Mouse (Mus musculus) layer of hippocampus, adult 8-10 months (tissue): ENCODE measurements around the gene Mfsd6. TPM values are rescaled to one million over a fixed set of nuclear protein-coding genes. Genes with fewer than 3 reads are reported as not detected.

Source experiments
- DNase-seq, 2 experiments: peaks; one replicate each; pipeline ENCODE4 v3.0.0; 2022; ENCODE audit warnings: low spot score in 2 of 2
- total RNA-seq, 4 experiments: library from RNA; stranded (reverse); gene quantifications; 2 replicates each; pipeline ENCODE4 v1.2.4; 2022

The Mfsd6 gene
- total RNA-seq, 4 experiments from 2014 or later, result 78.0 to 94.4 (median 85.5) TPM

DNA sequence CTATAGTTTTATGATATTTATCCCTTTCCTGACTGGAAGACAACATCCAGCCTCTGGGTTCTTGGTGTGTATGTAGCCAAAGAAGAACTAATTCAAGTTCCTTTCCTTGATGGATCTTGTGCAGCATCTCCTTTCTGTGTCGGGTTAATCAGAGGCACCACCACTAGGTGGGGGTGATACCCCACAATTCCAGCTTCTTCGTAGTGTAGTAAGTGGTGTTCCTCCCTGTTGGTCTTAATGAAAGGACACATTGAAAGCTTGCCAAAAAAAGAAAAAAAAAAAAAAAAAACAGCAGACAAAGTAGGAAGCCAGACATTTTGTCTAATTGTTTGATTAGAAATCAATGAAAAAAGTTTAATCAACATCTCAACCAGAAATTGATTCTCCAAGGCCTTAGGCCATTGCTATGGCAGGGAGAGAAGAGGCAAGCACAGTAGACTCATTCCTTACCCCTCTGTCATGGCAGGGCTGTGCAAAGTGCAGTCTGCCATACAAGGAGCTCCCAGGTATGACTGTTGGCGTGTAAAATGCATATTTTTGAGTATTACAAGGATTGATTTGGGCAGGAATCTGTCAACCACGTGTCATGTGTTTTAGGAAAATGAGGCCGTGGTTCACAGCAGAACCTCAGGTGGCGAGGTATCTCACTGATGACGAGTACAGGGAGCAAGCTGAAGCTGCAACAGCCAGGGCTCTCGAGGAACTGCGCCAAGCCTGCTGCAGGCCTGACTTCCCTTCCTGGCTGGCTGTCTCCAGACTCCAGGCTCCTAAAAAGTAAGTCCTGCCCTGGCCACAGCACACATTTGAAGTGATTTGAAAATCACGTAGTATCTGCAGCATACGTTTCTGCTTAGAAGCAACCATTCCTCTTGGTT is 78.9 kb downstream of the Mfsd6 start:
- peak; percentile 75 to 88 for DNase-seq

DNA sequence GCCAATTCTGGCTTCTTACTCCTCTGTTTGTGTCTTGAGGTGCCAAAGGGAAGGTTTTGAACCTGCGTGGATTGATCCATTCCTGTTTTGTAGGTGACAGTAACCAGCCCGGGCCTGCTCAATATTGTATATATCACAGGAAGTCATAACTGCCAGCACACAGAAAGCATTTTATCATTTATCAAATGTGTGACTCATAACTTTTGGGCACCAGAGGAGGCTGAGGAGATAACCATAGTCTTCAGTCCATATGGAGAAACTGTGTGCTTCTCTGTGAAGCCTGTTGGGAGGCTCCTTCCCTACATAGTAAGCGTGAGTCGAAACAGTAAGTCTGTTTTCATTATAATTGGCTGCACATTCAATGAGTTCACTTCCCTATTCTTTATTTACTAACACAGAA is 86.5 kb downstream of the Mfsd6 start:
- no peak for DNase-seq

DNA sequence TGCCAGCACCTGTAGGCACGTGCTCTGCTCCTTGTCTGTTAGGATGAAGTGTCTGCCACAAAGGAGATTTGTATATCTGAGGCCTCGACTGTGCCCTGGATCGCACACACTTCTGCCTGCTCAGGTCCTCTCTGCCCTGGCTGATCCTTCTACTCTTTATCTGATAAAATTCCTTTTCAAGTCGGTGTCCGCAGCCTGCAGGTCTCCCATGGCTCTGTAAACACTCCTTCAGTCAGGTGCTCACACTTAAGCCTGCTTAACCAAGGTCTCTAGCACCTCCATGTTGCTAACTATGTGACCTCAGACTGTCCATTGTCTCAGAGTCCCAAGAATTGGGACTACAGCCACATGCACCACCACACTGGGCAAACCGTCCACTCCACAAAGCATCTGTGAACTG is 87.0 kb downstream of the Mfsd6 start:
- no peak for DNase-seq

DNA sequence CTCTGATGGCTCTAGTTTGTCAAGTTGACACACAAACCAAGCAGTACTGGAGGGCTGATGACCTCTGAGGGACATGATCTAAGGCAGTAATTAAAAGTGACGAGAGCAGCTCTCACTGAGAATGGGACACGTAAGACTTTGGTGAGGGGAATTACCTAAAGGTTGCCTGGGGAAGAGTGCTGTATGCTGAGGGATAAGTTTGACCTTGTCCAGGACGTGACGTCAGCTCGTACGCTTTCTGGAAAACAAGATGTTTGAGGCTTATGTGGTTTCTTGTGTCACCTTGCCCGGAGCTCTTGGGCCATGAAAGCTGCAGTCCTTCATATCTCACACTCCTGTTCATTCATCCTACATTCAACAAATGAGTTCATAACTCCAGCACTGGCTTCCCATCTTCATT is 88.2 kb downstream of the Mfsd6 start:
- DNase-seq, result no peak

DNA sequence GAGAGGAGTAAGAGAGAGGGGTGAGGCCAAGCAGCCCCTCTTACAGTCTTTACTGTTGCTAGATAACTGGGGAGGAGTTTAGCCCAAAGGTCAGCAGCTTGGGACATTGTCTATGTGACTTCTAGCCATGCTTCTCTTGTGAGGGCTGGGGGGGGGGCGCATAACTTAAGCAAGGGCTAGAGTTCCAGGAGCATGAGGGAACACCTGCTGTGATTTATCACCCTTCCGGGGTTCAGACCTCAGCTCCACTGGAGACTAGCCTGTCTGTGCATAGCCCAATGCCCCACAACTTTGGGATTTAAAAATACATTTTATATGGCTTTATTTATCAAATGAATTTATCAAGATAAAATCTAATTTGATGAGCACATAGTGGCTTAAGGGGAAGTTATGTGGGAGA is 89.2 kb downstream of the Mfsd6 start:
- no peak for DNase-seq

DNA sequence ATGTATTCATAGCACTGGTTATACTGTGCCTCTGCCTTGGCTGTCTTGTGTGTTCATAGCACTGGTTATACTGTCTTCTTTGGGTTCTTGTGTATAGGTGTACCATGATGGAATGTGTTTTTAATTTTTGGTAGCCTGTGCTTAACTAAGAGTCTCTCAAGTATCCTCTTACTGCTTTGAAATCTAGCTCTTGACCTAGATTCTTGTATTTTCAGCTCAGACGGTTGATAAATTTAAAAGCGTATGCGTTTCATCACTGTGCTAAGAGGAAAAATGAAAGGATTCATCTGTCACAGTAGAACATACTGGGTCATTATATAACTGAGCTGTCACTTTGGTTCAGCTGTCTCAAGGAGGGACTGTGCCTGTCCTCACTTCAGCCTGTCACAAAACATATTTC is 91.3 kb downstream of the Mfsd6 start:
- DNase-seq, result no peak

DNA sequence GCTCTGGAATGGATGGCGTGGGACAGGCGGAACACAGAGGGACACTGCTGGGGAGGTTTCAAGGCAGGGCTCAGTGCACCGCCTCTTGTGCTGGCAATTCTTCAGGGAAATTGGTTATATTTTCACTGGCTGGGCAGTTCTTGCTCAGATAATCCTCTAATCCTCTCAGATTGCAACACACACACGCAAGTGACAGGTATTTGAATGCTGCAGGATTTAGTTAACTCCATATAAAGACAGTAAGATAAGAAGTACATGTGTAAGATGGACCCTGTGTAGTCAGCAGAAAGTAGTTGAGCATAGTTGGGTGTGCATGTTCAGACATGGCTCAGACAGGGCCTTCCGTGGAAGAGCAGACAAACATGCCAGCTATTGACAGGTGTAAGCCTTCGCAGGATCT is 93.0 kb downstream of the Mfsd6 start:
- no peak for DNase-seq

DNA sequence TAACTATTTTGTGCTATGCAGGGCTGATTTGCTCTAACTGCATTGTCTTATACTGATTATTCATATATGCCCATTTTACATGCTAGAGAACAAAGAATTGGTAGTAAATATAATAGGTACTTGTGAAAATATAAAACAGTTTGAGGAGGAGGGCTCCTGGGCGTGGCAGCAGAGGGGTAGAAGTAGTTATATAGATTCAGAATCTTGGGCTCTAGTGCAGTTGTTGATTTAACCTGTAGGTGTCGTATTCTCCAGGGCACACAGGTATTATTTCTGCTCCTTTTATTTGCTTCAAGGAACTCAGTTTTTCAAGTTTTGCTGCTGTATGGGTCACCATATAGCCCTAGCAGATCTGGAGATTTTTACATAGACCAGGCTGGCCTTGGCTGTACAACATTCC is 95.7 kb downstream of the Mfsd6 start:
- no peak for DNase-seq

DNA sequence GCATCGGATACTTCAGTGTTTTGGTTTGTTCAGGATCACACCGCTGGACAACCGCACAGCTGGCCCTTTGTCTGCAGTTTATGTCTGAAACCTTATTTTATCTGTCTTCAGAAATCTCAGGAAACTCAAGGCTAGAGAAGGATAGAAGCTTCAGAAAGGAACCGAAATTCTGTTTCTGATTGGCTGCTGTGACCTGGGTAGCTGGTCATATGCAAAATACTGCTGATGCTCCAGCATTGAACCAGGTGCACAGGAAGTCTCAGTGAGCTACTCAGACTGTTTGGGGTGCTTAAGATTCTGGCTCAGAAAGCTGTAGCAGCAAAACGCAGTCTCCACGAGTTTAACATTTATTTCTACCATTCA is 96.3 kb downstream of the Mfsd6 start:
- DNase-seq, result no peak

DNA sequence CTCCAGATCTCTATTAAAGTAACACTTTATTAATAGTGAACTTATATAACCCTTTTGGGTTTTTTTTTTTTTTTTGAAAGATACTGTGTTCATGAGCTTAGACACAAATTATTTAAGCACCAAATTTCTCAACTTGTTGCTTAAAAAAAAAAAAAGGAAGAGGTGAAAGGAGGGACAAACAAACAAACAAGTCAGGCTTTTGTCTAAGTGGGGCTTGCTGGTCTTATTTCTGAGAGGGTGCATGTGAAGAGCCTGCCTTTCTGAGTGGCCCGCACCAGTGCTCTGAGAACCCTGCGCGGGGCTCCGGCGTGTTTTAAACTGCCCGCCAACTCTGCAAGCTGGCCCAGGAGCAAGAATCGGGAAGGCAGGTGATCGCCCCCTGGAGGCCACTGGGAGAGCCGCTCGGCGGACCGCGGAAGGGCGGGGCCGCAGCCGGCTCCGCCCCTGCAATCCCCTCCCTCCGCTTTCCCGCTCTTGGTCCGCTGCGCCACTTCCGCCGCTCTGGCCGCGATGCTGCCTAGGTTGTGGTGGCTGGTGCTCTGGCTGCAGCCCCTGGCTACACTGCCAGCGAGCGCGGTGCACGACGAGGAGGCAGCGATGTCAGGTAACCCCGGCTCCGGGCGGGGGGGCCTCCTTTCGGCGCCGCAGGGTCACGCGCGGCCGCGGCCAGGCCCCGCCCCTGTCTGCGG is 96.9 kb downstream of the Mfsd6 start, which contains the start of gene Nemp2:
Gene Nemp2, plus strand, starts transcription at position 456 of the 689 bp plus-strand sequence.
- DNase-seq, result peak; percentile 83 to 93

DNA sequence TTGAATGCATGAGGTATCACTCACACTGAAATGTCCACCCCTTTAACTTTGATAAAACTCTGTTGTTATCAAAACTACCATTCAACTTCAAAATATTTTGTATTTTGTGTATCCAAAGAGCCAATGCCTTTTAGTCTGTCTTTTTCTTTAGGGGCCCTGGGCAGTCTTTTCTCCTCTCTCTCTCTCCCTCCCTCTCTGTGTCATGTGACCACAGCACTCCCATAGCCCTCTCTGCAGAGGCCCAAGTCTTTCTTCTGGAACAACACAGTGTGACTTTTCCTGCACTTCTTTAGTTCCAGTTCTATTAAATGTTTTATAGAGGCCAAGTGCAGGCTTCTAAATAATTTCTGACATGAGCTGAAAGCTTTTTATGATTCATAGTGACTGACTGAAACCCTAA is 106.8 kb downstream of the Mfsd6 start:
- DNase-seq, result no peak

DNA sequence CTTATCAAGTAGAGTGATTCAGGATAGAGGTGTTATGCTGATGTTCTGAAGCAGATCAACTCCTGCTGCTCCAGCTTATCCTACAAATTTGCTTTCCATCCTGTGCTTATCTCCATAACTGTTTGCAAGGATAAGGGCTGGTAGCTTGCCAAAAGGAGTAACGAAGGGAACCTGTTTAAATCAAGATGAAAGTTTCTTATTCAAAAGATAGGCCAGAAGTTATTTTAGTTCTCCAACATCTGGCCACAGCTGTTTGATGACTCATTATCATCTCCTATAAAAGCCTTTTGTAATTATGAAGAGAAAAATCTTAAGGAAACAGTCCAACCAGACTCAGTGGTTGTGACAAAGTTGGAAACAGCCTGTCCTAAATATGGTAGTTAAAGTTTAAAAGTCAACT is 109.0 kb downstream of the Mfsd6 start:
- DNase-seq, result no peak

DNA sequence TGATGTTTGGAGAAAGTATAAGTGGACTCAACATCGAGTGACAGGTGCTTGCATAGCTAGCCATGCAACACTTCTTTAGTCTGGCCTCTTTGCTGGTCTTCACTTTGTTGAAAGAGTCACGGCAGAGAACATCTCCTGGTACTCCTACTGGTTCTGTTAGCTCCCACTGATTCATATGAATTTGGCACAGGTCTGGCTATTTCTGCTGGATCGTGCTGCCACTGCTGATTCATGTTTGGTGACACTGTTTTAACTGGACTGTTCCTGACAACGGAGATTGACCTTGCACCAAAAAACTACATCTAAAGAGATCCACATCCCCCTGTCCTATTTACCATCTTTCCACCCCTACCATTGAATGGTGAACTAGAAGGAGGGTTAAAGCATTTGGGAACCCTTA is 118.8 kb downstream of the Mfsd6 start:
- DNase-seq, result no peak

DNA sequence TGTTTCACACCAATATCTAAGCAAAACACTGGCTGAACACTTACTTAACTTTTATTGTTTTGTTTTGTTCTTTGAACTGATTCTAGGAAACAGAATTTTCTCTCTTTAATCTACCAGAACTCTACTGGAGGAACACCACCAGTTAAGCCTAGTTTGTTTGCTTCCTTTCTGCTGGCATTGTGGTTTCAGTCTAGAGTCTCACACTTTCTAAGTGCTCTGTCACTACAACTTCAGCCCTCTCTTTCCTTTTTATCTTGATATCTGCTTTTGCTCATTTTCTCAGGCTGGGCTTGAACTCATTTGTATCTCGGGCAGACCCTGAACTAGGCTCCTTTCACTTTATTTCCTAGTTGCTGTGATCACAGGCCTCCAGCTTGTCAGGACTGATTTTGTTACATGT is 119.6 kb downstream of the Mfsd6 start:
- DNase-seq, result no peak

Other genes with a start within 250 kb of the Mfsd6 start
- 10 to 100 TPM; 32.1 to 42.8 (median 34.1) TPM for gene Nab1, start 226.8 kb downstream of the Mfsd6 start, total RNA-seq
- gene Nemp2, start 96.8 kb downstream of the Mfsd6 start, total RNA-seq, result 1 to 10 TPM; 4.0 to 5.8 (median 4.4) TPM
- gene Inpp1, start 90.2 kb upstream of the Mfsd6 start, total RNA-seq, result 10 to 100 TPM; 40.3 to 42.9 (median 42.1) TPM
- gene Hibch, start 117.5 kb upstream of the Mfsd6 start, total RNA-seq, result 10 to 100 TPM; 17.0 to 22.7 (median 18.2) TPM